Mouse (Mus musculus) testis, adult 2 months (tissue): ENCODE results near the gene Ppp1r37.

Experiments
- CTCF ChIP-seq: fragments of 200-500 bp; IDR thresholded peaks from 2 replicates; pipeline ENCODE4 v1.5.1; 2012; ENCODE audit warnings: low read depth, mild to moderate bottlenecking, inconsistent platforms, low read length, moderate library complexity; ENCODE audit not compliant: control insufficient read depth, insufficient read depth, insufficient replicate concordance
- POLR2A ChIP-seq: fragments of 200-500 bp; IDR thresholded peaks from 2 replicates; pipeline ENCODE4 v1.6.1; 2012; ENCODE audit warnings: low read depth, mild to moderate bottlenecking, inconsistent platforms, low read length, moderate library complexity; ENCODE audit not compliant: control insufficient read depth

- TF ChIP-seq POLR2A (no peak), CTCF (no peak)
These were observed 6.8 kb upstream of the Ppp1r37 start for GRCm38 (mm10) chr7:19569647-19570046.
